Mouse (Mus musculus): ENCODE measurements at regions not wholly inside any gene's neighbourhood (a gene's known extent, or its start where the extent isn't known, plus 50 kb on each side); places are given as distances from the start of the nearest gene placed in this dataset.

DNA sequence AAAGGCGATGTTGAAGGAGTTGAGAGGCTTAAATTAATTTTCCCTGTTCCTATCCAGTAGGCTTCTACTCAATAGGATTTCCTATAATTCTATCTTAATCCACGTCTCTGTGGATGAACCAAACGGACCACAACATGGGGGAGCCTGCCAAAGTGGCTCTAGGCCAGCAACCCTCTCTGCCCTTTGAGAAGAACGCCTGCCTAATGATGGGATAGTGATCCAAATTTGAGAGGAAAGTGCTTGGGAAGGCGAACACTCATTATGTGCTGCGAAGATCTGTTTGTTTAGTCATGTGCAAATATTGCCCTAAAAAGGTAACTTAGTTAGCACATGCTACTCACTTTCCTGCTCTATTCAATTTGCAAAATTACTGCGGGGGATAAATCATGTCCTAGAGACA is 702.5 kb upstream of the Adamts5 start:
- TF ChIP-seq GATA1 (IDR thresholded peaks at IDR 0.05; ENCODE audit: borderline replicate concordance, low read length) (no peak), FLI1 (IDR thresholded peaks at IDR 0.05; ENCODE audit: low read length) (no peak)
